Mouse (Mus musculus): ENCODE data around the gene Mmadhc. TPM values are rescaled to one million over a fixed set of nuclear protein-coding genes. Genes with fewer than 3 reads are reported as not detected.

The Mmadhc gene
- 172 and 177 TPM in 2 replicates for polyA plus RNA-seq (2014; fragmentation: Nextera tagmentation; extraction: Ambion mirVana)

DNA sequence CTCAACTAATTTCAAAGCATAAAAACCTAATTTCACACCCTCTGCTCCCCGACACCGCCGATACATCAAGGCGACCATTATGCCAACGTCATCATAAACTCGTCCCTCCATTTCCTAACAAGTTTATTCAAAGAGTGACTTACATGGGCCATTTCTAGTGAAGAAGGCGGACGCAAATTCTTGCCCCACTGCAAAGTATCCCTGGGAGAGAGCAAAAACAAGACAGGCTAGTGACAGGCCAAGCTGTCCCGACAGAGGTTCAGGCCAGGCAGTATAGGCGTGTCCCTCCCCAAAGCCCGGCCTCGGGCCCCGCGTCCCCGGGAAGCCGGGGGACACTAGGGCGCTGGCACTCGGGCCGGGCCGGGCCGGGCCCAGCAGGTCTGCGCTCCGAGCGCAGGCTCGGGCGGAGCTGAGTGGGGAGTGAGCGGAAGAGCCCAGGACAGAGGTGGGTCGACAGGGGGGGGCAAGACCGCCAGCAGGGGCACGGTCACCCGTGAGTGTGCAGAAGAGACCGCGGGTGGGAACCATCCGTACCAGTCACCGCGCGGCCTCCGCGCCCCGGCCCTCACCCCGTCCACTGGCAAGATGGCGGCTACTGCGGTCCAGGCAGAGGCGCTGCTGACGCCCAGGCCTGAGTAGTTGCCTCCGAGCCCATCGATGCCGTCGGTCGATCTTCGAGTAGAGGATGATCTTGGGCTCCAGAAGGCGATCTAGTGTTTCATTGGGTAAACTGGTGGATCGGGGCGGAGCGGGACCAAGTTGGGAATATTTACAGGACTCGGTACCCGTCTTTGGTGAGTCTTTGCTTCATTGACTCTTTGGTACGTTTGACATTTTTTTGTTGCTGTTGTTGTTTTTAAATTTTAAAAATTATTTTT is at the start of gene Mmadhc:
Gene Mmadhc, minus strand, starts transcription at position 693 of the 878 bp plus-strand sequence.
- no peaks in the 10 kb centered on the region for H3K27me3 ChIP-seq (ENCODE audit: control insufficient read depth, insufficient read depth, low read length)
- H3K9ac ChIP-seq (ENCODE audit: low read length): peak within 1 kb of the TSS; percentile 97
- peak within 1 kb of the TSS; percentile 86 for H3K4me3 ChIP-seq (ENCODE audit: low read depth, low read length)
- H3K9me3 ChIP-seq (ENCODE audit: control insufficient read depth, low read length): no peaks in the 10 kb centered on the region
- peak within 1 kb of the TSS; percentile 57 for H3K4me2 ChIP-seq
- H3K36me3 ChIP-seq (ENCODE audit: control insufficient read depth, insufficient read depth, low read length): no peaks in the 10 kb centered on the region
- ATAC-seq (ENCODE audit: low FRiP score): peak; percentile 96
- H3K27ac ChIP-seq (ENCODE audit: low read depth, low read length): peak within 1 kb of the TSS; percentile 74; the same call in 1 of the 2 replicates
- H3K4me1 ChIP-seq (ENCODE audit: control insufficient read depth, insufficient read depth, low read length): peaks cover 15% of the 10 kb centered on the region
- DNase-seq (ENCODE audit: low spot score, missing footprints): peak; percentile 98
- WGBS: under 1% methylated on average over 58 of the region's 58 CpGs

DNA sequence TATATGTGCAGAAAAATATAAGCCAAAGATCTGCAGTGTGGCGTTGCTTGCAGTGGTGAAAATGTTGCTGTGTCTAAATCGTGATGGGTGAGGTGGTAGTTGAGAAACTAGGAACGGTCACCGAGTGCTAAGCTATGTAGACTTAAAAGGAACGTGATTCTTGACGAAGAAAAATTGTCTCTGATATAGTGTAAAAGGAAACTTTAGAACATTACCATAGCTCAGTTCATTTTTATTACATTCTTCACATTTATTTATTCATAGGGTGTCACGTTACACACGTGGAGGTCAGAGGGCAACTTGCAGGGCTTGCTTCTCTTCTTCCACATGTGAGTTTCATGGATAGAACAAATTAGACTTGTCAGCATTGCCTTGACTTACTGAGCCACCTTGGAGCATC is 47.0 kb upstream of the Mmadhc start:
- no peak for ATAC-seq (ENCODE audit: low FRiP score)
- Histone ChIP-seq H3K4me2 (no peak overlapping the region), H3K27ac (ENCODE audit: low read depth, low read length) (no peak overlapping the region), H3K36me3 (ENCODE audit: control insufficient read depth, insufficient read depth, low read length) (no peaks in the 10 kb centered on the region), H3K4me1 (ENCODE audit: control insufficient read depth, insufficient read depth, low read length) (no peaks in the 10 kb centered on the region), H3K27me3 (ENCODE audit: control insufficient read depth, insufficient read depth, low read length) (no peaks in the 10 kb centered on the region), H3K9me3 (ENCODE audit: control insufficient read depth, low read length) (no peaks in the 10 kb centered on the region), H3K4me3 (ENCODE audit: low read depth, low read length) (no peak overlapping the region), H3K9ac (ENCODE audit: low read length) (no peak overlapping the region)
- WGBS: 89% methylated on average over 8 of the region's 8 CpGs
- DNase-seq (ENCODE audit: low spot score, missing footprints): no peak

DNA sequence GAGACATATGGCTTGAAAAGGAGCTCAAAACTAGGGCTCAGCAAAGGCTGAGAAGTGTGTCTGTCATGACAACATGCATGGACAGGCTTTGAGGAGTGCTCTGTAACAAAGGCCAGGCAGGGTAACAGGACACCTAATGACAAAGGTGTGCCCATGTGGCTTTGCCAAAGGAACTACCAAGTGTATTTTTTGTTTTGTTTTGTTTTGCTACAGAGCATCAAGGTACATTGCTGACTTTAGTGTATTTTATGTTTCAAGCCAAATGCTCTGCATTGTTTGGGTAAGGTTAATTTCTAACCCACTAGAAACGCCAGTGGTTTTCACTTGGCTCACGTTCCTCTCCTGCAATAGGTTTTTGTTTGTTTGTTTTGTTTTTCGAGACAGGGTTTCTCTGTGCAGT is 42.5 kb upstream of the Mmadhc start:
- H3K9ac ChIP-seq (ENCODE audit: low read length): no peak overlapping the region
- H3K9me3 ChIP-seq (ENCODE audit: control insufficient read depth, low read length): no peaks in the 10 kb centered on the region
- no peaks in the 10 kb centered on the region for H3K4me1 ChIP-seq (ENCODE audit: control insufficient read depth, insufficient read depth, low read length)
- no peak overlapping the region for H3K4me2 ChIP-seq
- WGBS: 81% methylated on average over 3 of the region's 3 CpGs
- ATAC-seq (ENCODE audit: low FRiP score) (no peak), DNase-seq (ENCODE audit: low spot score, missing footprints) (no peak)
- H3K4me3 ChIP-seq (ENCODE audit: low read depth, low read length): no peak overlapping the region
- no peaks in the 10 kb centered on the region for H3K36me3 ChIP-seq (ENCODE audit: control insufficient read depth, insufficient read depth, low read length)
- no peak overlapping the region for H3K27ac ChIP-seq (ENCODE audit: low read depth, low read length)
- H3K27me3 ChIP-seq (ENCODE audit: control insufficient read depth, insufficient read depth, low read length): no peaks in the 10 kb centered on the region

DNA sequence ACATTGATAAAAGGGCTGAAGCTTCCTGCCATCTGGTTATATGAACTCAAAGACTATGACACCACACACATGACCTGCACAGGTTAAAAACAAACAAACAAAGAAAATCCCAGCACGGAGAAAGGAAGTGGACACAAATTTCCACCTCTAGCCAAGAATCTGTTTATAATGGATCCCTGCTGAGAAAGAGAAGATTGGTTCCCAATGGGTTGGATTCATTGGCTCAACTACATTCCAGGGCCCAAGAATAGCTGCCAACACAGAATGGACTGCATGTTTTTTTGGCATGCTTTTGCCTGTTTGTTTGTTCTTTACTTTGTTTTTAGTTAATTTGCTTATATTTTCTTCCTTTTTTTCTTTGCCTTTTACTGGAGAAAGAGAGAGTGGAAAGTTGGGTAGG is 41.0 kb upstream of the Mmadhc start:
- ATAC-seq (ENCODE audit: low FRiP score) (no peak), DNase-seq (ENCODE audit: low spot score, missing footprints) (no peak)

DNA sequence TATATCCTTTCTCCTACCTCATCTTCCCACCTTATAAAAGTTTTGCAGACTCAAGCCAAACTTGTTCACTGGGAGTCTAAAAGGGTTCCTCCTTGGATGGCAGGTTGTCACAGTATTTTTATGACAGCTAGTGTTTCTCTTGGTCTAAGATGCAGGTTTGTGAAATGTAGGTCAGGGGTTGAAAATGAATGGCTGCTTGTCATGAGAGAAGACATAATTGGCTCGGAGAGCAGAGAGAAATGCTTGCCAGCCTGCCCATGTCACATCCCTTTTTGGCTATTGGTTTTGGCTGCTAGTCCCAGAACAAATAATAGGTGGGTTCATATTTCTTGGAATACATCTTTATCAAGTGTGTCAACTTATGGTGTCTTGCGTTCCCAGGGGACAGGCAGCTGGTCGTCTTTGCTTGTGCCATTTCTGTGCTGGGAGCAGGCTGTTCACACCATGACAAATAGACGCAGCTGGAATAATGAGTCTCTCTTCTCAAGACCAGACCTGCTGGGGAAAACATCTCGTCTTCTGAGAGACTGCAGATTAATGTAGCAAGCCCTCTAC is 35.2 kb upstream of the Mmadhc start:
- WGBS: 75% methylated on average over 5 of the region's 5 CpGs
- DNase-seq (ENCODE audit: low spot score, missing footprints): no peak
- Histone ChIP-seq H3K4me3 (ENCODE audit: low read depth, low read length) (no peak overlapping the region), H3K4me1 (ENCODE audit: control insufficient read depth, insufficient read depth, low read length) (no peaks in the 10 kb centered on the region), H3K9ac (ENCODE audit: low read length) (no peak overlapping the region), H3K27me3 (ENCODE audit: control insufficient read depth, insufficient read depth, low read length) (no peaks in the 10 kb centered on the region), H3K36me3 (ENCODE audit: control insufficient read depth, insufficient read depth, low read length) (no peaks in the 10 kb centered on the region), H3K27ac (ENCODE audit: low read depth, low read length) (no peak overlapping the region), H3K9me3 (ENCODE audit: control insufficient read depth, low read length) (no peaks in the 10 kb centered on the region), H3K4me2 (no peak overlapping the region)
- no peak for ATAC-seq (ENCODE audit: low FRiP score)

More for the DNA sequence above, 41.0 kb upstream of the Mmadhc start:
- 65% methylated on average over 1 of the region's 1 CpGs for WGBS
- H3K4me2 ChIP-seq: no peak overlapping the region
- no peaks in the 10 kb centered on the region for H3K9me3 ChIP-seq (ENCODE audit: control insufficient read depth, low read length)
- no peaks in the 10 kb centered on the region for H3K27me3 ChIP-seq (ENCODE audit: control insufficient read depth, insufficient read depth, low read length)
- no peak overlapping the region for H3K27ac ChIP-seq (ENCODE audit: low read depth, low read length)
- H3K4me1 ChIP-seq (ENCODE audit: control insufficient read depth, insufficient read depth, low read length): no peaks in the 10 kb centered on the region
- no peaks in the 10 kb centered on the region for H3K36me3 ChIP-seq (ENCODE audit: control insufficient read depth, insufficient read depth, low read length)
- H3K4me3 ChIP-seq (ENCODE audit: low read depth, low read length): no peak overlapping the region
- H3K9ac ChIP-seq (ENCODE audit: low read length): no peak overlapping the region

DNA sequence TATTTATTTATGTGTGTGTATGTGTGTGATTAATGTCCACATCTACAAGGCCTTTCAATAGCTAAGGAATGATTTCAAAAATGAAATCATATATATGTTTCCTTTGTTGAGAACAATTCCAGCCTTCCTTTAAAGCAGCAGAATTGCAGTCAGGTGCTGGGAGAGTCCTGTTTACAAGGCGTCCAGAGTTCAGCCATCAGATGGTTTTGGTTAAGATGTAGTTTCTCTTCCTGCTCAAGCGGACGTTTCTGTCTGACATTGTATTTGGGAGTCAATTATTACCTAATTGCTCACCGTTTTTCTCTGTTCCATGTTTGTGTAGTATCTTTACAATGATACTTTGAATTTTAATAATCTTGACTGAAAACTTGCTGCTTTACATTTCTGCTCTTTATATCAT is 31.6 kb upstream of the Mmadhc start:
- DNase-seq (ENCODE audit: low spot score, missing footprints): no peak
- no peak for ATAC-seq (ENCODE audit: low FRiP score)
- H3K27me3 ChIP-seq (ENCODE audit: control insufficient read depth, insufficient read depth, low read length): no peaks in the 10 kb centered on the region
- no peak overlapping the region for H3K4me2 ChIP-seq
- no peak overlapping the region for H3K9ac ChIP-seq (ENCODE audit: low read length)
- no peaks in the 10 kb centered on the region for H3K4me1 ChIP-seq (ENCODE audit: control insufficient read depth, insufficient read depth, low read length)
- H3K36me3 ChIP-seq (ENCODE audit: control insufficient read depth, insufficient read depth, low read length): no peaks in the 10 kb centered on the region
- H3K27ac ChIP-seq (ENCODE audit: low read depth, low read length): no peak overlapping the region
- no peak overlapping the region for H3K4me3 ChIP-seq (ENCODE audit: low read depth, low read length)
- WGBS: 84% methylated on average over 4 of the region's 4 CpGs
- no peaks in the 10 kb centered on the region for H3K9me3 ChIP-seq (ENCODE audit: control insufficient read depth, low read length)

DNA sequence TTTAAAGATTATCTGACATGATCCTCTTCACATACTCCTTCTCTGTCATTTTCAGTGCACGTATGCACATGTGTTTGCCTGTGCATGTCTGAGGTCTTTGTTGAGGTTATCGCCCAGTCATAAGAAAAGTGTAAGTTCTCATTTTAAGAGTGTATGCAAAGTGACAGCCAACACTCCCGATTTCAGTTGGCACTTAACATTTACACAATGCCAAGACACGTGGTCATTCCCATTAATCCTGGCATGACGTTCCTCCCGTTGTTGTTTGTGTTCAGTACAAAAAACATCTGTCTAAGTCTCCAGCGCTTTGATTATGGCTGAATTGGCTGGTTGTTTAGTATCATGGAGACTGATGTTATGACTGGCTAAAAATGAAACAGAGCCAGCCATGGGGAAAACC is 28.2 kb upstream of the Mmadhc start:
- ATAC-seq (ENCODE audit: low FRiP score) (no peak), DNase-seq (ENCODE audit: low spot score, missing footprints) (no peak)

DNA sequence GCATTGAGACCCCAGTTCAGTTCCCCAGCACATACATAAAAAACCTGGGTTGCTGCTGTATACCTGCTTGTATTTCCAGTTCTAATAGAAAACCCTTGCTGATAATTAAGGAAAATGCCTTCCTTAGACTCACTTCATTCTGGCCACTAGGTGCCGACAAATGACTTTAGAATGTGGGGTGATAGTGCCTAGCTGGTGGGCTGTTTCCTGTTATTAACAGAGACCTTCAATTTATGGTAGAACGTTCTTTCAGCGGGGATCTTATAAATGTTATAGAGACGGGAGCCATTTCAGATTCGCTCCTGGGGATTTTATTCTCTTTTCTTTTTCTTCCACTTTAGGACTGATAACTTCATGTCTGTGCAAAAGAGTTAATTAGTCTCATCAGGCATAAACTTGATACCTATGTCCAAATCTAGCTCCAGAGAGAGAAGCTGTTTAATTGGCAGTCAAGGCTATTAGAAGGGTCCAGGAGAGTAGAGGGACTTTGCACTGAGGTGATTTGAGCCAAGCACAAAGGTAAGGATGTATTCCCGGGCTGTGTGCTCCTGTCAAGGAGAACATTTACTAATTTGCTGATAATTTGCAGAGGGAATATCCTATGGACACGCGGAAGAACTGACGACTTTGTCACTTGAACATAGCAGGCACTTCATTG is 10.2 kb upstream of the Mmadhc start:
- Histone ChIP-seq H3K27ac (ENCODE audit: low read depth, low read length) (no peak overlapping the region), H3K4me2 (no peak overlapping the region), H3K4me3 (ENCODE audit: low read depth, low read length) (no peak overlapping the region), H3K9me3 (ENCODE audit: control insufficient read depth, low read length) (no peaks in the 10 kb centered on the region), H3K36me3 (ENCODE audit: control insufficient read depth, insufficient read depth, low read length) (no peaks in the 10 kb centered on the region), H3K9ac (ENCODE audit: low read length) (no peak overlapping the region), H3K27me3 (ENCODE audit: control insufficient read depth, insufficient read depth, low read length) (no peaks in the 10 kb centered on the region), H3K4me1 (ENCODE audit: control insufficient read depth, insufficient read depth, low read length) (0 out of 2 replicates have a peak, but pooled peaks cover 2% of the 10 kb centered on the region)
- WGBS: 61% methylated on average over 9 of the region's 9 CpGs
- peak; percentile 74; the same call in 1 of the 2 replicates for ATAC-seq (ENCODE audit: low FRiP score)
- peak; percentile 94 for DNase-seq (ENCODE audit: low spot score, missing footprints)

More for the DNA sequence above, 28.2 kb upstream of the Mmadhc start:
- Histone ChIP-seq H3K4me1 (ENCODE audit: control insufficient read depth, insufficient read depth, low read length) (no peaks in the 10 kb centered on the region), H3K36me3 (ENCODE audit: control insufficient read depth, insufficient read depth, low read length) (no peaks in the 10 kb centered on the region), H3K4me3 (ENCODE audit: low read depth, low read length) (no peak overlapping the region), H3K27me3 (ENCODE audit: control insufficient read depth, insufficient read depth, low read length) (no peaks in the 10 kb centered on the region), H3K9ac (ENCODE audit: low read length) (no peak overlapping the region), H3K4me2 (no peak overlapping the region), H3K27ac (ENCODE audit: low read depth, low read length) (no peak overlapping the region), H3K9me3 (ENCODE audit: control insufficient read depth, low read length) (no peaks in the 10 kb centered on the region)
- WGBS: 94% methylated on average over 7 of the region's 7 CpGs
